Mouse (Mus musculus) stomach, embryonic 16.5 days (tissue): ENCODE data around the gene Akr1b7. TPM values are rescaled to one million over a fixed set of nuclear protein-coding genes. Genes with fewer than 3 reads are reported as not detected.
A peak's percentile ranks its signal among the peaks of the same experiment; 100 is the strongest.
"Not testable (repeated sequence)": the region's sequence is repeated elsewhere in the genome, so short reads cannot be mapped to it uniquely, and the experiment has no call there.

Source experiments
- ATAC-seq: fragments of 200-750 bp; cut with Nextera tagmentation; 2 replicates; pipeline ENCODE4 v1.8.0; 2017; ENCODE audit warnings: moderate number of reproducible peaks, moderate TSS enrichment; ENCODE audit not compliant: insufficient read depth, low FRiP score
- H3K27ac ChIP-seq: fragments of 300-500 bp; sonication (generic); 2 replicates; pipeline ENCODE4 v1.5.1; 2014; ENCODE audit warnings: low read length
- H3K27me3 ChIP-seq: fragments of 300-500 bp; sonication (generic); 2 replicates; pipeline ENCODE4 v1.6.1; 2014; ENCODE audit warnings: low read length, control low read depth, mixed read lengths; ENCODE audit not compliant: control insufficient read depth, insufficient read depth
- H3K36me3 ChIP-seq: fragments of 300-500 bp; sonication (generic); 2 replicates; pipeline ENCODE4 v1.6.1; 2014; ENCODE audit warnings: low read length; ENCODE audit not compliant: control insufficient read depth, insufficient read depth
- H3K4me1 ChIP-seq: fragments of 300-500 bp; sonication (generic); 2 replicates; pipeline ENCODE4 v1.6.1; 2014; ENCODE audit warnings: low read length, control low read depth, mixed read lengths; ENCODE audit not compliant: control insufficient read depth, insufficient read depth
- H3K4me2 ChIP-seq: fragments of 300-500 bp; sonication (generic); 2 replicates; pipeline ENCODE4 v1.6.1; 2014; ENCODE audit warnings: low read depth, low read length, mixed read lengths
- H3K4me3 ChIP-seq: fragments of 300-500 bp; sonication (generic); replicated peaks from 2 replicates; pipeline ENCODE4 v1.5.1; 2014; ENCODE audit warnings: mild to moderate bottlenecking, low read length
- H3K9ac ChIP-seq: fragments of 300-500 bp; sonication (generic); 2 replicates; pipeline ENCODE4 v1.6.1; 2014; ENCODE audit warnings: low read length
- H3K9me3 ChIP-seq: fragments of 300-500 bp; sonication (generic); replicated peaks from 2 replicates; pipeline ENCODE4 v1.6.1; 2016; ENCODE audit warnings: low read length, control low read depth; ENCODE audit not compliant: control insufficient read depth
- WGBS: fragments of 180-500 bp; shearing (Covaris S2); extraction: QIAGEN DNeasy Blood & Tissue Kit; methylation state at CpG from one replicate; pipeline ENCODE4 v1.1.7; 2014; 5-methylcytosine and 5-hydroxymethylcytosine counted together
- polyA plus RNA-seq: library from polyadenylated mRNA; unstranded; fragments of >200 nt; fragmentation: Nextera tagmentation; extraction: Ambion mirVana; gene quantifications from 2 replicates; pipeline ENCODE4 v1.2.1, GENCODE M21; 2015

The Akr1b7 gene
- 1.5 and 16.7 TPM in 2 replicates for polyA plus RNA-seq

DNA sequence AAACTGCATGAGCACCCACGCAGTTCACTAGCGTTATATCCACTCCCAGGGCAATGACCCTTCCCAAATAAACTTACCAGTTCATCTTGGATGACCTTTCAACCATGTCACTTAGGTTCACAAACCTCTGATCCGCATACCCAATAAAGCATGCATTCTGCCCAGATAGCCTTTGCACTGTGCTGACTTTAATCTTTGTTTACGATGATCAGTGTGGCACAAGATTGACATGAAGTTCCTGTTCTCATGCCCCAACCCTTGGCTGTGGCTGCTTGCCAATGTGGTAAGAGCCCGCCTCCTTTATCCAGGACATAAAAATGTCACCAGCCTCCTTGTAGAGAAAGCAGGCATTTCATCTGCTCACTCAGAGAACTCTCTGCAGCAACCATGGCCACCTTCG is at the start of gene Akr1b7:
Gene Akr1b7 (plus strand): TSS at position 312 of the 400 bp plus-strand sequence.
- no peaks in the 10 kb centered on the region for H3K9me3 ChIP-seq
- H3K27ac ChIP-seq, result no peak within 1 kb of the TSS
- 54% methylated on average over 6 of the region's 6 CpGs for WGBS
- H3K27me3 ChIP-seq, result no peaks in the 10 kb centered on the region
- no peak within 1 kb of the TSS for H3K4me3 ChIP-seq
- no peak within 1 kb of the TSS for H3K9ac ChIP-seq
- no peak for ATAC-seq
- H3K4me2 ChIP-seq, result no peak within 1 kb of the TSS
- no peaks in the 10 kb centered on the region for H3K36me3 ChIP-seq
- H3K4me1 ChIP-seq, result no peaks in the 10 kb centered on the region

DNA sequence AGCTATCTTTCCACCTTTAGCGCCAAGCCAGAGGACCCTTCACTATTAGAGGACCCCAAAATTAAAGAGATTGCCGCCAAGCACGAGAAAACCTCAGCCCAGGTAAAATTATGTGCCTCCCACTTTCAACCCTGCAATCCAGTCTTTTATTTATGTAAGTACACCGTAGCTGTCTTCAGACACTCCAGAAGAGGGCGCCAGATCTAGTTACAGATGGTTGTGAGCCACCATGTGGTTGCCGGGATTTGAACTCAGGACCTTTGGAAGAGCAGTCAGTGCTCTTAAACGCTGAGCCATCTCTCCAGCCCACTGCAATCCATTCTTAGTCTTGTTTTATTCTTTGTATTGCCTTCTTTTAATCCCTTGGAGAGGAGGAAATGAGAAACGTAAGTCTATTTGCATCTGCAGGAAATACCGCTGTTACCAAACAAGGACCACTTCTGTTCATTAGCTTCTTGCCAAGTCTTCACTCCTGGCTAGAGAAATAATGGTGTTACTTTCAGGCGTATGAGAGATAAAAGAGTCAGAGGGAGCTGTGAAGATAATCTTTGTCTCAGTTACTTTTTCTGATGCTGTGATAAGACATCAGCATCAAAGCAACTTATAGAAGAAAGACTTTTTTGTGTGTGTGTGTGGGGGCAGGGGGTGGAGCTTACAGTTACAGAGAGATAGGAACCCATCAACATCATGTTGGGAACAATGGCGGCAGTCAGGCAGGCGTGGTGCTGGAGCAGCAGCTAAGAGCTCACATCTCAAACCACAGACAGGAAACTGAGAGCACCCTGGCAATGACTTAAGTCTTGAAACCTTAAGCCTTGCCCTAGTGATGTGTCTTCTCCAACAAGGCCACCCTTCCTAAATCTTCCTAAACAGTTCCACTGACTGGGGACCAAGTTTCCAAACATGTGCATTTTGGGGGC is 47.7 kb upstream of the Akr1b7 start:
- no peak overlapping the region for H3K9ac ChIP-seq
- H3K36me3 ChIP-seq, result no peaks in the 10 kb centered on the region
- H3K4me3 ChIP-seq, result no peak overlapping the region
- H3K4me2 ChIP-seq, result no peak overlapping the region
- H3K9me3 ChIP-seq, result no peaks in the 10 kb centered on the region
- WGBS, result 84% methylated on average over 12 of the region's 12 CpGs
- H3K4me1 ChIP-seq, result no peaks in the 10 kb centered on the region
- no peaks in the 10 kb centered on the region for H3K27me3 ChIP-seq
- ATAC-seq, result no peak
- no peak overlapping the region for H3K27ac ChIP-seq

DNA sequence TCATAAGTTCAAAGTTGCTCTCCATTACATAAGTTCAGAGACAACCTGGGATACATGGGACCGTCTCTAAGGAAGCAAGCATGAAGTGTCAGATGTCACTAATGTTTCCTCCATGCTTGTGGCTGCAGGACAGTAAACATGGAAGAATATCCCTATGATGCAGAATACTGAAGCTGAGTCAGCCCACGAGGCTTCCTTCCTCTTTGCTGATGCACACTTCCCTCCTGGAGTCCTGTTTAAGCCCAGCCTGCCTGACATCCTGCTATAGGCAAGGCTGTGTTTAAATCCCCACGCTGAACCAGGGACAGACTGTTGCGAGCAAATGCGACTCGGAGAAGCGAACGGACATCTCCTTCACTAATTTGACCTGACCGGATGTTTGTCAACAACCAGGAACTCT is 44.1 kb upstream of the Akr1b7 start:
- 73% methylated on average over 9 of the region's 9 CpGs for WGBS

DNA sequence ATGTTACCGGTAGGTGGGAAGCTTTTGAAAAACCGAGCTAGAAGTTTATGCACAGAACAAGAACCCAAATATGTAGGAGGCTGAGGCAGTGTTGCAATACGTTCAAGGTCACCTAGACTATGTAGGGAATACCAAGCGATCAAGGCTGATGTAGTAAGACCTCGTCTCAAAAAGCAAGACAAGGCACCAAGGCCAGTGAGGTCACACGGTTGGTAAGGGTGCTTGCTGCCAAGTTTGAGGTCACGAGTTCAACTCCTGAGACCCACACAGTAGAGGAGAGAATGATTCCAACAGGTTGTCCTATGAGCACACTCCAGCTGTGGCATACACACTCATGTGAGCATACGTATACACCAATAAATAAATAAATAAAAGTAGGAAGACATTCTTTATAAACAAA is 42.1 kb upstream of the Akr1b7 start:
- Histone ChIP-seq H3K27ac (no peak overlapping the region), H3K9ac (no peak overlapping the region), H3K27me3 (no peaks in the 10 kb centered on the region), H3K9me3 (no peaks in the 10 kb centered on the region), H3K4me1 (peaks cover 4% of the 10 kb centered on the region; the same call in 1 of the 2 replicates), H3K4me2 (no peak overlapping the region), H3K36me3 (no peaks in the 10 kb centered on the region), H3K4me3 (no peak overlapping the region)
- no peak for ATAC-seq
- 78% methylated on average over 8 of the region's 8 CpGs for WGBS

More for the DNA sequence above, 44.1 kb upstream of the Akr1b7 start:
- H3K4me3 ChIP-seq, result no peak overlapping the region
- no peak overlapping the region for H3K4me2 ChIP-seq
- H3K4me1 ChIP-seq, result peaks cover 4% of the 10 kb centered on the region; the same call in 1 of the 2 replicates
- H3K9me3 ChIP-seq, result no peaks in the 10 kb centered on the region
- no peak overlapping the region for H3K27ac ChIP-seq
- H3K27me3 ChIP-seq, result no peaks in the 10 kb centered on the region
- no peak for ATAC-seq
- no peaks in the 10 kb centered on the region for H3K36me3 ChIP-seq
- H3K9ac ChIP-seq, result no peak overlapping the region

DNA sequence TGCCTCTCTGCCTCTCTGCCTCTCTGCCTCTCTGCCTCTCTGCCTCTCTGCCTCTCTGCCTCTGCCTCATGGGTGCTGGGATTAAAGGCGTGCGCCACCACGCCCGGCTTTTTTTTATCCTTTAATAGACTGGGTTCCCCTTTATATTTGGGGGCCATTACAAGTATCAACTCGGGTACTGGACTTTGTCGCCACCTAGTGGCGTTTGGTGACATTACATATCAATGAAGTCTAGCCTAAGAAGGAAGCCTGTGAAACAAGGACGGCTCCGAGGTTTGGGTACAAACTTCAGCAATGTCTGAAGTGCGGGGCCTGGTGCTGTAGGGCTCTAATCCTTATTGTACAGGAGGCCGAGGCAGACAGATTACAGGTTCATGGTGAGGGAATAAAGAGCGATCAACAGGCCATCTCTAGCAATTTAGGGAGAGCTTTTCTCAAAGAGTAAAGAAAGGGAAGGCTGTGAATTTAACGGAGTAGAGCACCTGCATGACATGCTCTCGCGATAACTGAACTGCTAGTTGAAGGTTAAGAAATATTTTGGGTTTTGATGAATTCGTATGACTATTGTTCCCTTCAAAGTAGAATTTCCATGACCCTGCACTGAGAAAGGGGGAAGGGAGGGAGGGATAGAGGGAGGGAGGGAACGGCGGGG is 40.3 kb upstream of the Akr1b7 start:
- H3K27ac ChIP-seq, result no peak overlapping the region
- H3K9me3 ChIP-seq, result no peaks in the 10 kb centered on the region
- 23% methylated on average over 18 of the region's 18 CpGs for WGBS
- no peaks in the 10 kb centered on the region for H3K27me3 ChIP-seq
- peak overlapping the region; percentile 53; the same call in 1 of the 2 replicates for H3K9ac ChIP-seq
- H3K4me1 ChIP-seq, result peaks cover 4% of the 10 kb centered on the region; the same call in 1 of the 2 replicates
- peak overlapping the region; percentile 42 for H3K4me2 ChIP-seq
- no peak overlapping the region; the same call in 1 of the 2 replicates for H3K4me3 ChIP-seq
- H3K36me3 ChIP-seq, result no peaks in the 10 kb centered on the region
- no peak for ATAC-seq

DNA sequence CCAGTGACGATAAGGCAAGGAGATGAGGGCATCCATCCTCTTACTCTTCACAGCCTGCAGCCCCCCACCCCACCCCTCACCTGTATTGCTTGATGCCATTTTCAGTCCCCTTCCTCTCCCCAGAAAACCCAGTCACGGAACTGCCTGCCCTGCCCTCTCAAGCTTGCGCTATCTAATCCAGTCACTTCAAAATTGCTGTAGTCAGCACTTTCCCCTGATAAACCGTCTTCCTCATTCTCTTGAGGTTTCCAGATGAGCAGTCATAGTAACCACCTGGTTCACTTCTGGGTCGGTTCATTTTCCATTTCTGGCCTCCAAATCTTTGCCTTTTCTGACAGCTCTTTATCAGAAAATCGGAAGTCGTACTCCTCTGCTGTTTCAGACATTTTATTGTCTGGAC is 38.3 kb upstream of the Akr1b7 start:
- no peak for ATAC-seq
- Histone ChIP-seq H3K4me3 (no peak overlapping the region), H3K9ac (no peak overlapping the region), H3K4me1 (peaks cover 4% of the 10 kb centered on the region; the same call in 1 of the 2 replicates), H3K36me3 (no peaks in the 10 kb centered on the region), H3K4me2 (no peak overlapping the region), H3K27me3 (no peaks in the 10 kb centered on the region), H3K27ac (no peak overlapping the region), H3K9me3 (no peaks in the 10 kb centered on the region)
- 76% methylated on average over 7 of the region's 7 CpGs for WGBS

DNA sequence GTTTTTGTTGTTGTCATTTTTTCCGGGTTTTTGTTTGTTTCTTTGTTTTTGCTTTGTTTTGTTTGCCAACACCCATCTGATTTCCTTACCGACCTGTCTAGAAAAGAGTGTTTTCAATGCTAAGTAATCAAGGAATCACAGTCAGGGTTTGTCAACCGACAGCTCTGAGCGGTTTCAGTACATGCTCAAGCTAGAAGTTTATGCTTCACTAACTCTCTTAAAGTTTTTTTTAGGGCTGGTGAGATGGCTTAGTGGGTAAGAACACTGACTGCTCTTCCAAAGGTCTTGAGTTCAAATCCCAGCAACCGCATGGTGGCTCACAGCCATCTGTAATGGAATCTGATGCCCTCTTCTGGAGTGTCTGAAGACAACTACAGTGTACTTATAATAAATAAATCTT is 36.2 kb upstream of the Akr1b7 start:
- not testable (repeated sequence) for H3K4me3 ChIP-seq, H3K27me3 ChIP-seq, H3K9ac ChIP-seq, H3K4me1 ChIP-seq, H3K9me3 ChIP-seq, H3K27ac ChIP-seq, H3K4me2 ChIP-seq, H3K36me3 ChIP-seq, ATAC-seq
- 80% methylated on average over 5 of the region's 5 CpGs for WGBS

DNA sequence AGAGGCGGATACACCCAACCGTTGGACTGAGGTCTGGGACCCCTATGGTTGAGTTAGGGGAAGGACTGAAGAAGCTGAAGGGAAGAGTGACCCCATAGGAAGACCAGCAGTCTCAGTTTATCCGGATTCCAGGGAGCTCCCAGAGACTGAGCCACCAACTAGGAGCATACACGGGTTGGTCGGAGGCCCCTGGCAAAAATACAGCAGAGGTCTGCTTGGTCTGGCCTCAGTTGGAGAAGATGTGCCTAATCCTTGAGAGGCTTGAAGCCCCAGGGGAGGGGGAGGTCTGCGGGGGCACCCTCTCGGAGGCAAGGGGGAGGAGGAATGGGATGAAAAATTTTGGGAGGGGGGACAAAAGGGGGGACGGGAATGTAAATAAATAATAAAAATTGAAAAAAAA is 28.7 kb upstream of the Akr1b7 start:
- Histone ChIP-seq H3K9me3 (no peaks in the 10 kb centered on the region), H3K4me3 (no peak overlapping the region), H3K27me3 (no peaks in the 10 kb centered on the region), H3K36me3 (no peaks in the 10 kb centered on the region), H3K4me2 (no peak overlapping the region), H3K4me1 (0 out of 2 replicates have a peak, but pooled peaks cover 6% of the 10 kb centered on the region), H3K9ac (no peak overlapping the region), H3K27ac (no peak overlapping the region)
- no peak for ATAC-seq
- 48% methylated on average over 8 of the region's 8 CpGs for WGBS

DNA sequence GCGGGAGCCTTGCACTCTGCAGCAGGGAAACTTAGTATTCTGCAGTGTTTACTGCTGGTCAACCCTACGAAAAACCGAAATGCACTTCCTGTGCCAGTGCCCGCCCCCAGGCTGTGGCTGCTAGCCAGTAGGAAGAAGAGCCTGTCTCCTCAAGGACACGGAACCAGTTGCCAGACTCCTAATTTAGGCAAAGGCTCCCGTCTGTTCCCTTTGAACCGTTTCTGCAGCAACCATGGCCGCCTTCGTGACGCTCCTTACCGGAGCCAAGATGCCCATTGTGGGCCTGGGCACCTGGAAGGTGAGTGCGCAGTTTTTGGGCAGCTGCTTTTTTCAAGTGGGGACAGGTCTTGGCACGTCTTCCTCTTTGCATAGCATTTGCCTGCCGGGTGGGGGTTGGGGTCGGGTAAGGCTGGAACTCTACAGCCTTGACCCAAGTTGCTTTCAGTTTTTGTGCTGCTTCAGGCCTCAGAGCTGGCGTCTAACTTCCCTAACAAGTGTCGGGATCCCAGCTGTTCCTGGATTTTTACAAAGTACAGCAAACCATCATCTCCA is 27.9 kb upstream of the Akr1b7 start, which contains the start of gene Akr1b10:
Gene Akr1b10 (plus strand): TSS at position 109 of the 552 bp plus-strand sequence.
- Histone ChIP-seq H3K27ac (peak within 1 kb of the TSS; percentile 87), H3K36me3 (no peaks in the 10 kb centered on the region), H3K9me3 (no peaks in the 10 kb centered on the region), H3K4me3 (peak within 1 kb of the TSS; percentile 65), H3K9ac (peak within 1 kb of the TSS; percentile 72), H3K27me3 (no peaks in the 10 kb centered on the region), H3K4me2 (peak within 1 kb of the TSS; percentile 82), H3K4me1 (0 out of 2 replicates have a peak, but pooled peaks cover 6% of the 10 kb centered on the region)
- 2% methylated on average over 17 of the region's 17 CpGs for WGBS
- peak; percentile 72 for ATAC-seq
